Mouse (Mus musculus): Measurements from ENCODE around the gene Tgfb3. TPM values are rescaled to one million over a fixed set of nuclear protein-coding genes. Genes with fewer than 3 reads are reported as not detected.

The Tgfb3 gene
- total and polyA plus RNA-seq, 3 experiments = 0.34 TPM; not detected in 2

- in situ Hi-C loops (cut with MboI; ENCODE audit: low pct_ligation_motif_present, low pct_unique_long_range_greater_than_20kb, low sequenced_read_pairs) = no loop called here
- TF ChIP-seq E2F4 (IDR thresholded peaks at IDR 0.05; ENCODE audit: insufficient replicate concordance, low read depth, low read length) (no peak), POLR2A (IDR thresholded peaks at IDR 0.05; ENCODE audit: low read depth, low read length) (no peak), ZKSCAN1 (IDR thresholded peaks at IDR 0.05; ENCODE audit: borderline replicate concordance, low read depth, low read length) (no peak), SMC3 (IDR thresholded peaks at IDR 0.05; ENCODE audit: low read depth, low read length) (no peak), CTCF (conservative IDR thresholded peaks at IDR 0.05 in 1 of 2, IDR thresholded peaks at IDR 0.05 in 1 of 2; ENCODE audit: low read depth in 2 of 2, low read length in 2 of 2) (no peak), MAX (IDR thresholded peaks at IDR 0.05; ENCODE audit: low read length) (no peak), IRF4 (IDR thresholded peaks at IDR 0.05; ENCODE audit: low read depth, low read length) (no peak), USF1 (IDR thresholded peaks at IDR 0.05; ENCODE audit: low read depth, low read length) (no peak), UBTF (IDR thresholded peaks at IDR 0.05; ENCODE audit: low read depth, low read length) (no peak), EP300 (IDR thresholded peaks at IDR 0.05; ENCODE audit: low read length) (no peak), CHD1 (IDR thresholded peaks at IDR 0.05; ENCODE audit: low read depth, low read length) (no peak), BHLHE40 (IDR thresholded peaks at IDR 0.05; ENCODE audit: low read depth, low read length) (no peak), MEF2A (IDR thresholded peaks at IDR 0.05; ENCODE audit: borderline replicate concordance, low read depth, low read length) (no peak)
- H3K27ac ChIP-seq (ENCODE audit: insufficient read depth, low read depth) = no peak overlapping the region
- no peak overlapping the region for H3K4me3 ChIP-seq (replicated peaks in 1 of 3; ENCODE audit: low read depth in 2 of 3, low read length in 2 of 3, poor library complexity in 1 of 3)
- H3K4me2 ChIP-seq (ENCODE audit: insufficient read depth, low read depth, poor library complexity, severe bottlenecking) = no peak overlapping the region
- dilution Hi-C loops (cut with MboI; ENCODE audit: extremely low pct_ligation_motif_present, extremely low pct_unique_long_range_greater_than_20kb, low sequenced_read_pairs) = no loop called here
- no peaks in the 10 kb centered on the region for H3K79me2 ChIP-seq (replicated peaks; ENCODE audit: control insufficient read depth, extremely low read depth, insufficient read depth, poor library complexity, severe bottlenecking)
- H3K9ac ChIP-seq (ENCODE audit: insufficient read depth, low read depth) = no peak overlapping the region
- H3K9me3 ChIP-seq (replicated peaks; ENCODE audit: low read length) = no peaks in the 10 kb centered on the region
- no peaks in the 10 kb centered on the region for H3K27me3 ChIP-seq (replicated peaks)
- H3K4me1 ChIP-seq (ENCODE audit: control insufficient read depth in 1 of 2, insufficient read depth in 2 of 2) = peaks cover 0 to 14% of the 10 kb centered on the region in 2 experiments; a peak in 2 of 4 replicates
- peaks cover 0 to 17% of the 10 kb centered on the region in 2 experiments for H3K36me3 ChIP-seq (replicated peaks in 1 of 2; ENCODE audit: control insufficient read depth in 1 of 2, insufficient read depth in 1 of 2, low read length in 1 of 2)
- DNase-seq (ENCODE audit: extremely low read depth) = no peak
Measured at GRCm38 (mm10) chr12:86014621-86015020, 64.2 kb downstream of the Tgfb3 start.

GRCm38 (mm10) chr12:86014174-86014573, 64.7 kb downstream of the Tgfb3 start:
- H3K36me3 ChIP-seq (replicated peaks in 1 of 2; ENCODE audit: control insufficient read depth in 1 of 2, insufficient read depth in 1 of 2, low read length in 1 of 2) = peaks cover 0 to 17% of the 10 kb centered on the region in 2 experiments
- H3K27ac ChIP-seq (ENCODE audit: insufficient read depth, low read depth) = no peak overlapping the region
- no peaks in the 10 kb centered on the region for H3K9me3 ChIP-seq (replicated peaks; ENCODE audit: low read length)
- H3K4me1 ChIP-seq (ENCODE audit: control insufficient read depth in 1 of 2, insufficient read depth in 2 of 2) = peaks cover 0 to 14% of the 10 kb centered on the region in 2 experiments; a peak in 2 of 4 replicates
- H3K4me2 ChIP-seq (ENCODE audit: insufficient read depth, low read depth, poor library complexity, severe bottlenecking) = no peak overlapping the region
- no peak overlapping the region for H3K9ac ChIP-seq (ENCODE audit: insufficient read depth, low read depth)
- TF ChIP-seq E2F4 (IDR thresholded peaks at IDR 0.05; ENCODE audit: insufficient replicate concordance, low read depth, low read length) (no peak), UBTF (IDR thresholded peaks at IDR 0.05; ENCODE audit: low read depth, low read length) (no peak), CHD2 (IDR thresholded peaks at IDR 0.05; ENCODE audit: low read length) (no peak), MEF2A (IDR thresholded peaks at IDR 0.05; ENCODE audit: borderline replicate concordance, low read depth, low read length) (no peak), KAT2A (IDR thresholded peaks at IDR 0.05; ENCODE audit: insufficient replicate concordance, low read length) (no peak), MXI1 (IDR thresholded peaks at IDR 0.05; ENCODE audit: low read depth, low read length) (no peak), ETS1 (conservative IDR thresholded peaks at IDR 0.05; ENCODE audit: low read depth, low read length) (no peak), RAD21 (IDR thresholded peaks at IDR 0.05; ENCODE audit: low read depth, low read length) (no peak), IRF4 (IDR thresholded peaks at IDR 0.05; ENCODE audit: low read depth, low read length) (no peak), USF1 (IDR thresholded peaks at IDR 0.05; ENCODE audit: low read depth, low read length) (no peak), POLR2A (IDR thresholded peaks at IDR 0.05; ENCODE audit: low read depth, low read length) (no peak), HCFC1 (IDR thresholded peaks at IDR 0.05; ENCODE audit: low read depth, low read length) (no peak), USF2 (conservative IDR thresholded peaks at IDR 0.05; ENCODE audit: low read depth, low read length) (no peak), ZC3H11A (IDR thresholded peaks at IDR 0.05; ENCODE audit: low read depth, low read length) (no peak)
- no peak for DNase-seq (ENCODE audit: extremely low read depth)
- H3K79me2 ChIP-seq (replicated peaks; ENCODE audit: control insufficient read depth, extremely low read depth, insufficient read depth, poor library complexity, severe bottlenecking) = no peaks in the 10 kb centered on the region
- no peaks in the 10 kb centered on the region for H3K27me3 ChIP-seq (replicated peaks)
- no peak overlapping the region for H3K4me3 ChIP-seq (replicated peaks in 1 of 3; ENCODE audit: low read depth in 2 of 3, low read length in 2 of 3, poor library complexity in 1 of 3)
- in situ Hi-C loops (cut with MboI; ENCODE audit: low pct_ligation_motif_present, low pct_unique_long_range_greater_than_20kb, low sequenced_read_pairs) (no loop called here), dilution Hi-C loops (cut with MboI; ENCODE audit: extremely low pct_ligation_motif_present, extremely low pct_unique_long_range_greater_than_20kb, low sequenced_read_pairs) (no loop called here)

Measured in CH12.LX (cell line).